Mouse (Mus musculus) neural tube, embryonic 11.5 days (tissue): Measurements from ENCODE around the gene Trir. TPM values are rescaled to one million over a fixed set of nuclear protein-coding genes. Genes with fewer than 3 reads are reported as not detected.

ENCODE experiments used
- ATAC-seq: fragments of 200-750 bp; cut with Nextera tagmentation; 2 replicates; pipeline ENCODE4 v1.8.0; 2017; ENCODE audit warnings: moderate number of reproducible peaks, mild to moderate bottlenecking, moderate TSS enrichment, moderate library complexity; ENCODE audit not compliant: insufficient read depth, low FRiP score, low TSS enrichment
- DNase-seq: peaks from one replicate; pipeline ENCODE4 v3.0.0-alpha.2; 2015; ENCODE audit warnings: low spot score
- H3K27ac ChIP-seq: fragments of 300-500 bp; sonication (generic); 2 replicates; pipeline ENCODE4 v1.5.1; 2014; ENCODE audit warnings: low read depth, mild to moderate bottlenecking, low read length
- H3K27me3 ChIP-seq: fragments of 300-500 bp; sonication (generic); 2 replicates; pipeline ENCODE4 v1.6.1; 2014; ENCODE audit warnings: mild to moderate bottlenecking, low read length, mixed read lengths; ENCODE audit not compliant: control insufficient read depth, insufficient read depth
- H3K36me3 ChIP-seq: fragments of 300-500 bp; sonication (generic); 2 replicates; pipeline ENCODE4 v1.6.1; 2014; ENCODE audit warnings: mild to moderate bottlenecking, low read length, moderate library complexity, mixed read lengths; ENCODE audit not compliant: control insufficient read depth, insufficient read depth
- H3K4me1 ChIP-seq: fragments of 300-500 bp; sonication (generic); 2 replicates; pipeline ENCODE4 v1.6.1; 2014; ENCODE audit warnings: low read length, mixed read lengths; ENCODE audit not compliant: control insufficient read depth, insufficient read depth
- H3K4me2 ChIP-seq: fragments of 300-500 bp; sonication (generic); 2 replicates; pipeline ENCODE4 v1.6.1; 2014; ENCODE audit warnings: low read depth, mild to moderate bottlenecking, moderate library complexity
- H3K4me3 ChIP-seq: fragments of 300-500 bp; sonication (generic); 2 replicates; pipeline ENCODE4 v1.5.1; 2014; ENCODE audit warnings: low read depth, low read length
- H3K9ac ChIP-seq: fragments of 300-500 bp; sonication (generic); 2 replicates; pipeline ENCODE4 v1.6.1; 2014; ENCODE audit warnings: mild to moderate bottlenecking, low read length
- H3K9me3 ChIP-seq: fragments of 300-500 bp; sonication (generic); 2 replicates; pipeline ENCODE4 v1.6.1; 2016; ENCODE audit warnings: low read length; ENCODE audit not compliant: control insufficient read depth
- WGBS: fragments of 180-500 bp; shearing (Covaris S2); extraction: QIAGEN DNeasy Blood & Tissue Kit; methylation state at CpG from one replicate; pipeline ENCODE4 v1.1.7; 2014; 5-methylcytosine and 5-hydroxymethylcytosine counted together
- polyA plus RNA-seq: library from polyadenylated mRNA; unstranded; fragments of >200 nt; fragmentation: Nextera tagmentation; extraction: Ambion mirVana; gene quantifications from 2 replicates; pipeline ENCODE4 v1.2.1, GENCODE M21; 2014

Trir gene
- polyA plus RNA-seq, 1 experiment from 2014 or later: 158 TPM

GRCm38 (mm10) chr8:85036718-85037365 is 10.2 kb downstream of the Trir start, which contains the start of gene Tnpo2:
Gene Tnpo2, plus strand, starts transcription at chr8:85036915.
- peak; percentile 93 for ATAC-seq
- Histone ChIP-seq H3K27ac (peak within 1 kb of the TSS; percentile 98), H3K4me1 (peaks cover 14% of the 10 kb centered on the region; the same call in 1 of the 2 replicates), H3K27me3 (no peaks in the 10 kb centered on the region), H3K9me3 (no peaks in the 10 kb centered on the region), H3K4me2 (peak within 1 kb of the TSS; percentile 98), H3K36me3 (peaks cover 14% of the 10 kb centered on the region), H3K4me3 (peak within 1 kb of the TSS; percentile 79), H3K9ac (peak within 1 kb of the TSS; percentile 93)
- peak; percentile 89 for DNase-seq
- under 1% methylated on average over 59 of the region's 59 CpGs for WGBS

- DNase-seq (peak; percentile 69), ATAC-seq (peak; percentile 69)
- peak overlapping the region; percentile 93 for H3K9ac ChIP-seq
- H3K9me3 ChIP-seq: no peaks in the 10 kb centered on the region
- peak overlapping the region; percentile 98 for H3K4me2 ChIP-seq
- H3K27ac ChIP-seq: peak overlapping the region; percentile 98
- H3K4me1 ChIP-seq: peaks cover 14% of the 10 kb centered on the region; the same call in 1 of the 2 replicates
- H3K4me3 ChIP-seq: peak overlapping the region; percentile 79
- peaks cover 14% of the 10 kb centered on the region for H3K36me3 ChIP-seq
- no peaks in the 10 kb centered on the region for H3K27me3 ChIP-seq
- under 1% methylated on average over 14 of the region's 14 CpGs for whole genome bisulfite sequencing
Measured at GRCm38 (mm10) chr8:85037366-85037680, 10.7 kb downstream of the Trir start.

- Histone ChIP-seq H3K4me1 (peaks cover 14% of the 10 kb centered on the region; the same call in 1 of the 2 replicates), H3K36me3 (peaks cover 13% of the 10 kb centered on the region), H3K4me2 (peak overlapping the region; percentile 98), H3K9me3 (no peaks in the 10 kb centered on the region), H3K27ac (peak overlapping the region; percentile 98), H3K4me3 (peak overlapping the region; percentile 79), H3K9ac (peak overlapping the region; percentile 93), H3K27me3 (no peaks in the 10 kb centered on the region)
- no peak for ATAC-seq
- under 1% methylated on average over 57 of the region's 57 CpGs for WGBS
- peak; percentile 48 for DNase-seq
Measured at GRCm38 (mm10) chr8:85037681-85038531, 11.3 kb downstream of the Trir start.

- WGBS: 92% methylated on average over 6 of the region's 6 CpGs
- H3K36me3 ChIP-seq: peaks cover 26% of the 10 kb centered on the region
- no peaks in the 10 kb centered on the region for H3K27me3 ChIP-seq
- ATAC-seq: no peak
- no peak overlapping the region for H3K4me2 ChIP-seq
- no peak overlapping the region for H3K9ac ChIP-seq
- H3K4me1 ChIP-seq: peaks cover 3% of the 10 kb centered on the region; the same call in 1 of the 2 replicates
- H3K27ac ChIP-seq: no peak overlapping the region
- H3K4me3 ChIP-seq: no peak overlapping the region
- DNase-seq: no peak
- H3K9me3 ChIP-seq: no peaks in the 10 kb centered on the region
Measured at GRCm38 (mm10) chr8:85043619-85044018, 17.0 kb downstream of the Trir start.

- no peak overlapping the region for H3K9ac ChIP-seq
- ATAC-seq (no peak), DNase-seq (no peak)
- no peak overlapping the region for H3K4me2 ChIP-seq
- 87% methylated on average over 7 of the region's 7 CpGs for WGBS
- peaks cover 24% of the 10 kb centered on the region for H3K36me3 ChIP-seq
- H3K9me3 ChIP-seq: no peaks in the 10 kb centered on the region
- no peak overlapping the region for H3K4me3 ChIP-seq
- H3K27me3 ChIP-seq: no peaks in the 10 kb centered on the region
- H3K4me1 ChIP-seq: peaks cover 8% of the 10 kb centered on the region
- no peak overlapping the region for H3K27ac ChIP-seq
Measured at GRCm38 (mm10) chr8:85057367-85057766, 30.7 kb downstream of the Trir start.

GRCm38 (mm10) chr8:85059879-85060616 is 33.4 kb downstream of the Trir start, which contains the start of gene Fbxw9:
Gene Fbxw9, plus strand, starts transcription at chr8:85060055.
- peak; percentile 91 for DNase-seq
- no peaks in the 10 kb centered on the region for H3K9me3 ChIP-seq
- H3K27me3 ChIP-seq: no peaks in the 10 kb centered on the region
- peak; percentile 93 for ATAC-seq
- H3K4me1 ChIP-seq: peaks cover 8% of the 10 kb centered on the region
- peak within 1 kb of the TSS; percentile 75 for H3K9ac ChIP-seq
- peak within 1 kb of the TSS; percentile 75 for H3K4me3 ChIP-seq
- under 1% methylated on average over 52 of the region's 53 CpGs for WGBS
- H3K4me2 ChIP-seq: peak within 1 kb of the TSS; percentile 95
- peaks cover 4% of the 10 kb centered on the region for H3K36me3 ChIP-seq
- H3K27ac ChIP-seq: no peak within 1 kb of the TSS

GRCm38 (mm10) chr8:85062603-85063002 is 36.0 kb downstream of the Trir start:
- no peak overlapping the region for H3K4me2 ChIP-seq
- 97% methylated on average over 4 of the region's 4 CpGs for WGBS
- peaks cover 4% of the 10 kb centered on the region for H3K36me3 ChIP-seq
- no peak overlapping the region for H3K4me3 ChIP-seq
- H3K27ac ChIP-seq: no peak overlapping the region
- no peaks in the 10 kb centered on the region for H3K27me3 ChIP-seq
- no peak overlapping the region for H3K9ac ChIP-seq
- no peak for DNase-seq
- no peaks in the 10 kb centered on the region for H3K9me3 ChIP-seq
- no peak for ATAC-seq
- H3K4me1 ChIP-seq: peaks cover 8% of the 10 kb centered on the region

- H3K4me1 ChIP-seq: peaks cover 8% of the 10 kb centered on the region
- no peak for DNase-seq
- H3K36me3 ChIP-seq: peaks cover 4% of the 10 kb centered on the region
- 35% methylated on average over 2 of the region's 2 CpGs for WGBS
- no peaks in the 10 kb centered on the region for H3K9me3 ChIP-seq
- ATAC-seq: no peak
- H3K27me3 ChIP-seq: no peaks in the 10 kb centered on the region
- H3K27ac ChIP-seq: no peak overlapping the region
- H3K9ac ChIP-seq: no peak overlapping the region
- no peak overlapping the region for H3K4me2 ChIP-seq
- H3K4me3 ChIP-seq: no peak overlapping the region
Measured at GRCm38 (mm10) chr8:85065213-85065612, 38.6 kb downstream of the Trir start.
